Comparison of ENCODE assay signal across 8 mouse cellular contexts in genomic region chr2:20547349-20547677, GRCm38 (mm10).
DNase-seq lines count a peak whose midpoint lies in the region; ATAC-seq lines count a peak whose summit lies in the region.

No protein-coding gene starts in this region.

- H3K9me3 ChIP-seq in heart, embryonic 10.5 days, result no peaks in the 10 kb centered on the region
- H3K9me3 ChIP-seq in forebrain, embryonic 12.5 days, result no peaks in the 10 kb centered on the region
- H3K9me3 ChIP-seq in midbrain, embryonic 12.5 days, result no peaks in the 10 kb centered on the region

- no peaks in the 10 kb centered on the region for H3K27me3 ChIP-seq in heart, embryonic 10.5 days (ENCODE audit: insufficient read depth, poor library complexity, severe bottlenecking)
- H3K27me3 ChIP-seq in forebrain, embryonic 12.5 days, result no peaks in the 10 kb centered on the region
- H3K27me3 ChIP-seq in midbrain, embryonic 12.5 days, result 0 out of 2 replicates have a peak, but pooled peaks cover 3% of the 10 kb centered on the region

- no peaks in the 10 kb centered on the region; the same call in 1 of the 2 replicates for H3K36me3 ChIP-seq in heart, embryonic 10.5 days
- no peaks in the 10 kb centered on the region for H3K36me3 ChIP-seq in forebrain, embryonic 12.5 days (replicated peaks)
- no peaks in the 10 kb centered on the region for H3K36me3 ChIP-seq in midbrain, embryonic 12.5 days

- WGBS in heart, embryonic 10.5 days, result 11% methylated on average over 5 of the region's 5 CpGs
- 3% methylated on average over 5 of the region's 5 CpGs for WGBS in forebrain, embryonic 12.5 days
- 11% methylated on average over 5 of the region's 5 CpGs for WGBS in midbrain, embryonic 12.5 days

- 0 out of 2 replicates have a peak overlapping the region, but pooled peaks have one; percentile 21 for H3K9ac ChIP-seq in forebrain, embryonic 12.5 days
- H3K9ac ChIP-seq in midbrain, embryonic 12.5 days (replicated peaks), result no peak overlapping the region

- H3K4me3 ChIP-seq in heart, embryonic 10.5 days, result peak overlapping the region; percentile 43
- H3K4me3 ChIP-seq in forebrain, embryonic 12.5 days (replicated peaks), result peak overlapping the region; percentile 19
- H3K4me3 ChIP-seq in midbrain, embryonic 12.5 days, result no peak overlapping the region

- ATAC-seq in forebrain, embryonic 12.5 days (ENCODE audit: low FRiP score), result peak; percentile 34; the same call in 1 of the 2 replicates
- ATAC-seq in midbrain, embryonic 12.5 days (ENCODE audit: low FRiP score, low read depth), result no peak

- peaks cover 18% of the 10 kb centered on the region for H3K4me1 ChIP-seq in heart, embryonic 10.5 days
- peaks cover 33% of the 10 kb centered on the region for H3K4me1 ChIP-seq in forebrain, embryonic 12.5 days
- H3K4me1 ChIP-seq in midbrain, embryonic 12.5 days, result peaks cover 38% of the 10 kb centered on the region

- peak overlapping the region; percentile 50 for H3K4me2 ChIP-seq in forebrain, embryonic 12.5 days
- H3K4me2 ChIP-seq in midbrain, embryonic 12.5 days (replicated peaks), result peak overlapping the region; percentile 43

- DNase-seq in heart, embryonic 10.5 days (ENCODE audit: low spot score), result no peak
- DNase-seq in heart, adult 9 months (ENCODE audit: low spot score in 2 of 2), result no peak
- peak; percentile 54 for DNase-seq in kidney, postnatal 14 days
- no peak for DNase-seq in frontal cortex, adult 2 months (ENCODE audit: extremely low spot score in 1 of 2, low spot score in 1 of 2)
- no peak for DNase-seq in adrenal gland, adult 18-20 months (ENCODE audit: low spot score in 2 of 2)
- no peak for DNase-seq in spleen, postnatal 4 days (ENCODE audit: low spot score in 2 of 2)

- H3K27ac ChIP-seq in heart, embryonic 10.5 days, result no peak overlapping the region
- H3K27ac ChIP-seq in forebrain, embryonic 12.5 days, result peak overlapping the region; percentile 84
- H3K27ac ChIP-seq in midbrain, embryonic 12.5 days (replicated peaks), result no peak overlapping the region
